Mouse (Mus musculus): ENCODE data around the gene Thada.

Gene Thada

GRCm38 (mm10) chr17:84465753-84466608 lies at the start of gene Thada:
Gene Thada (minus strand): TSS chr17:84466205.
- DNase-seq (ENCODE audit: low spot score): peak; percentile 98

GRCm38 (mm10) chr17:84512516-84513085 lies 46.6 kb upstream of the Thada start:
- peak; percentile 7 for DNase-seq (ENCODE audit: low spot score)

GRCm38 (mm10) chr17:84511682-84512515 lies 45.9 kb upstream of the Thada start, which contains the start of gene Plekhh2:
Gene Plekhh2 (plus strand): TSS chr17:84511895.
- DNase-seq (ENCODE audit: low spot score): peak; percentile 85

GRCm38 (mm10) chr17:84510961-84511639 lies 45.1 kb upstream of the Thada start:
- no peak for DNase-seq (ENCODE audit: low spot score)

GRCm38 (mm10) chr17:84510355-84510754 lies 44.4 kb upstream of the Thada start:
- peak; percentile 55 for DNase-seq (ENCODE audit: low spot score)

- no peak for DNase-seq (ENCODE audit: low spot score)
Measured at GRCm38 (mm10) chr17:84509176-84509575, 43.2 kb upstream of the Thada start.

- no peak for DNase-seq (ENCODE audit: low spot score)
Measured at GRCm38 (mm10) chr17:84508736-84509135, 42.7 kb upstream of the Thada start.

GRCm38 (mm10) chr17:84505922-84506321 lies 39.9 kb upstream of the Thada start:
- no peak for DNase-seq (ENCODE audit: low spot score)

- no peak for DNase-seq (ENCODE audit: low spot score)
Measured at GRCm38 (mm10) chr17:84502341-84502740, 36.3 kb upstream of the Thada start.

GRCm38 (mm10) chr17:84498639-84499038 lies 32.6 kb upstream of the Thada start:
- peak; percentile 57 for DNase-seq (ENCODE audit: low spot score)

GRCm38 (mm10) chr17:84497972-84498604 lies 32.1 kb upstream of the Thada start:
- no peak for DNase-seq (ENCODE audit: low spot score)

- DNase-seq (ENCODE audit: low spot score): no peak
Measured at GRCm38 (mm10) chr17:84497559-84497958, 31.6 kb upstream of the Thada start.

- DNase-seq (ENCODE audit: low spot score): no peak
Measured at GRCm38 (mm10) chr17:84497026-84497425, 31.0 kb upstream of the Thada start.

GRCm38 (mm10) chr17:84492255-84492880 lies 26.4 kb upstream of the Thada start:
- DNase-seq (ENCODE audit: low spot score): no peak

- no peak for DNase-seq (ENCODE audit: low spot score)
Measured at GRCm38 (mm10) chr17:84487415-84487814, 21.4 kb upstream of the Thada start.

GRCm38 (mm10) chr17:84483673-84484320 lies 17.8 kb upstream of the Thada start:
- peak; percentile 22 for DNase-seq (ENCODE audit: low spot score)

GRCm38 (mm10) chr17:84482831-84483230 lies 16.8 kb upstream of the Thada start:
- DNase-seq (ENCODE audit: low spot score): no peak

GRCm38 (mm10) chr17:84480464-84481355 lies 14.7 kb upstream of the Thada start:
- no peak for DNase-seq (ENCODE audit: low spot score)

- DNase-seq (ENCODE audit: low spot score): no peak
Measured at GRCm38 (mm10) chr17:84478276-84478675, 12.3 kb upstream of the Thada start.
